27 mouse cellular contexts compared by ENCODE assay signal in the genomic region with DNA sequence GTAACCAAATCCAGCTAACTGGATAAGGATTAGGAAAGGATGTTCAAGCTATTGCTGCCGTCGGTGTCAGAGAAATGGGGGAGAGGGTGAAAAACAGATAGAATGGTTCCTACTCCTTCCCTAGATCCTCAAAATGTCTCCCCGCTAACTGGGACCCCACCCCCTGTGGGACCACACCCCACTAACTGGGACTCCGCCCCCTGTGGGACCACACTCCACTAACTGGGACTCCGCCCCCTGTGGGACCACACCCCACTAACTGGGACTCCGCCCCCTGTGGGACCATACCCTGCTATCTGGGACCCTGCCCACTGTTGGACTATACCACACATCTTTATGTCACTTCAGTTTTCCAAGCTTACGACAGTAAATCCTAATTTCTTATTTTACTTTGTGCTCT. TPM values are rescaled to one million over a fixed set of nuclear protein-coding genes. Genes with fewer than 3 reads are reported as not detected.
DNase-seq lines count a peak whose midpoint lies in the region; ATAC-seq and TF ChIP-seq lines count a peak whose summit lies in the region.
"Had no signal": no experiment of that assay in that cellular context is flagged by ENCODE, and none has a peak within 500 bp of the region (broad histone marks: within the 10 kb centered on the region; RNA-seq: fewer than 3 reads in every experiment).

No protein-coding gene starts in this region.

- H3K27ac ChIP-seq in liver, postnatal 0 days (ENCODE audit: low read depth): no peak overlapping the region
- H3K27ac ChIP-seq in liver, embryonic 12.5 days: peak overlapping the region; percentile 62
- H3K27ac ChIP-seq in liver, embryonic 16.5 days (ENCODE audit: low read length): peak overlapping the region; percentile 68
- H3K27ac ChIP-seq: embryonic facial prominence, embryonic 13.5 days; forebrain, embryonic 10.5 days; heart, embryonic 13.5 days had no signal

- H3K4me2 ChIP-seq in liver, postnatal 0 days (ENCODE audit: low read depth, low read length): no peak overlapping the region
- H3K4me2 ChIP-seq in liver, embryonic 12.5 days: 0 out of 2 replicates have a peak overlapping the region, but pooled peaks have one; percentile 17
- H3K4me2 ChIP-seq in liver, embryonic 16.5 days (ENCODE audit: low read depth, low read length): no peak overlapping the region
- H3K4me2 ChIP-seq: embryonic facial prominence, embryonic 13.5 days; heart, embryonic 13.5 days had no signal

- peaks cover 12% of the 10 kb centered on the region for H3K4me1 ChIP-seq in liver, postnatal 0 days (ENCODE audit: insufficient read depth)
- H3K4me1 ChIP-seq in liver, embryonic 12.5 days: peaks cover 62% of the 10 kb centered on the region
- H3K4me1 ChIP-seq in liver, embryonic 16.5 days (ENCODE audit: control insufficient read depth, low read depth, low read length): peaks cover 45% of the 10 kb centered on the region

- 91% methylated on average over 7 of the region's 7 CpGs for WGBS in liver, postnatal 0 days (ENCODE audit: insufficient replicate concordance)
- WGBS in liver, embryonic 12.5 days (ENCODE audit: insufficient replicate concordance): 89% methylated on average over 7 of the region's 7 CpGs
- 85% methylated on average over 7 of the region's 7 CpGs for WGBS in liver, embryonic 16.5 days (ENCODE audit: insufficient replicate concordance)

- H3K4me3 ChIP-seq in liver, postnatal 0 days (ENCODE audit: low read depth, low read length): no peak overlapping the region
- no peak overlapping the region for H3K4me3 ChIP-seq in liver, embryonic 12.5 days
- H3K4me3 ChIP-seq in liver, embryonic 16.5 days (ENCODE audit: low read depth, low read length): no peak overlapping the region
- H3K4me3 ChIP-seq: embryonic facial prominence, embryonic 13.5 days; forebrain, embryonic 10.5 days; heart, embryonic 13.5 days had no signal

- no peak for TF ChIP-seq EP300 in liver, postnatal 0 days (IDR thresholded peaks at IDR 0.05; ENCODE audit: low read depth)

- DNase-seq in liver (peak; percentile 76), R1 (ENCODE audit: low read depth, low spot score) (peak; percentile 83)
- DNase-seq in liver, postnatal 0 days: no peak
- no peak for DNase-seq in adrenal gland, postnatal 10 days
- DNase-seq in B cell, adult 2 months: no peak
- DNase-seq in ovary, postnatal 14 days (ENCODE audit: low spot score): no peak
- DNase-seq: adrenal gland, adult 8-10 months; cerebellum, adult 11 months; cerebellum, adult 8-10 months; cerebellum, postnatal 36 days; gastrocnemius, postnatal 36 days; heart, adult 11 months; heart, postnatal 36 days had no signal

- H3K36me3 ChIP-seq in liver, postnatal 0 days (replicated peaks; ENCODE audit: insufficient read depth, low read length): peaks cover 21% of the 10 kb centered on the region
- peaks cover 36% of the 10 kb centered on the region for H3K36me3 ChIP-seq in liver, embryonic 12.5 days
- peaks cover 13% of the 10 kb centered on the region for H3K36me3 ChIP-seq in liver, embryonic 16.5 days (ENCODE audit: control insufficient read depth, insufficient read depth)

- ATAC-seq in liver, postnatal 0 days: no peak
- ATAC-seq in liver, embryonic 12.5 days: no peak
- no peak for ATAC-seq in liver, embryonic 16.5 days (ENCODE audit: low read depth)
- ATAC-seq: forebrain, embryonic 14.5 days; hindbrain, embryonic 16.5 days; inflammation-experienced regulatory T-cells, adult 6 months had no signal

- no peak overlapping the region for H3K9ac ChIP-seq in liver, postnatal 0 days (replicated peaks)
- no peak overlapping the region for H3K9ac ChIP-seq in liver, embryonic 12.5 days
- H3K9ac ChIP-seq in liver, embryonic 16.5 days (ENCODE audit: low read depth, low read length): no peak overlapping the region
- H3K9ac ChIP-seq: embryonic facial prominence, embryonic 13.5 days; heart, embryonic 13.5 days had no signal

- H3K27me3 ChIP-seq in liver, postnatal 0 days (ENCODE audit: insufficient read depth, low read length): no peaks in the 10 kb centered on the region
- H3K27me3 ChIP-seq in liver, embryonic 12.5 days (replicated peaks): no peaks in the 10 kb centered on the region
- H3K27me3 ChIP-seq in liver, embryonic 16.5 days (ENCODE audit: control insufficient read depth, insufficient read depth, low read depth, low read length): no peaks in the 10 kb centered on the region
- H3K27me3 ChIP-seq: CH12.LX; embryonic facial prominence, embryonic 13.5 days; heart, embryonic 13.5 days had no signal

- H3K9me3 ChIP-seq in liver, postnatal 0 days (ENCODE audit: low read length): no peaks in the 10 kb centered on the region
- H3K9me3 ChIP-seq in liver, embryonic 12.5 days (replicated peaks): no peaks in the 10 kb centered on the region
- no peaks in the 10 kb centered on the region for H3K9me3 ChIP-seq in liver, embryonic 16.5 days (replicated peaks; ENCODE audit: control insufficient read depth, low read length)
- H3K9me3 ChIP-seq: embryonic facial prominence, embryonic 13.5 days had no signal

- TF ChIP-seq CTCF in liver, postnatal 0 days (IDR thresholded peaks at IDR 0.05; ENCODE audit: low read depth): no peak

RNA-seq across cellular contexts. Expression of gene Bccip, which starts 5.2 kb away (rescaled TPM):
- polyA plus RNA-seq in liver, postnatal 0 days (2015; fragmentation: Nextera tagmentation; extraction: Ambion mirVana): 68.7 and 70.3 TPM in 2 replicates
- polyA plus RNA-seq in liver, embryonic 12.5 days (2016; fragmentation: Nextera tagmentation; extraction: Ambion mirVana): 132 and 135 TPM in 2 replicates
- polyA plus RNA-seq in liver, embryonic 16.5 days (2015; fragmentation: Nextera tagmentation; extraction: Ambion mirVana): 64.3 and 75.7 TPM in 2 replicates
- 10 to 100 TPM; 62.3 to 66.8 TPM for total RNA-seq in adrenal gland, postnatal 10 days (2021)

RNA-seq across cellular contexts. Expression of gene Uros, which starts 6.0 kb away (rescaled TPM):
- polyA plus RNA-seq in liver, postnatal 0 days (2015; fragmentation: Nextera tagmentation; extraction: Ambion mirVana): 51.9 and 56.1 TPM in 2 replicates
- 180 and 189 TPM in 2 replicates for polyA plus RNA-seq in liver, embryonic 12.5 days (2016; fragmentation: Nextera tagmentation; extraction: Ambion mirVana)
- polyA plus RNA-seq in liver, embryonic 16.5 days (2015; fragmentation: Nextera tagmentation; extraction: Ambion mirVana): 149 and 158 TPM in 2 replicates
- 10 to 100 TPM; 10.2 to 16.3 TPM for total RNA-seq in adrenal gland, postnatal 10 days (2021)

RNA-seq across cellular contexts. Expression of gene Mmp21, which starts 24.0 kb away (rescaled TPM):
- 0.11 TPM in 1 of 2 replicates, not detected in the other for polyA plus RNA-seq in liver, postnatal 0 days (2015; fragmentation: Nextera tagmentation; extraction: Ambion mirVana)
- not detected in 2 replicates for polyA plus RNA-seq in liver, embryonic 12.5 days (2016; fragmentation: Nextera tagmentation; extraction: Ambion mirVana)
- 0.04 TPM in 1 of 2 replicates, not detected in the other for polyA plus RNA-seq in liver, embryonic 16.5 days (2015; fragmentation: Nextera tagmentation; extraction: Ambion mirVana)
- total RNA-seq in adrenal gland, postnatal 10 days (2021): not detected
- total RNA-seq: adrenal gland, adult 8-10 months; adrenal gland, postnatal 4 days; CH12.LX; gastrocnemius, adult 8-10 months; gastrocnemius, postnatal 36 days; heart, postnatal 36 days; MEL had no signal
- polyA plus RNA-seq: embryonic facial prominence, embryonic 13.5 days; forebrain, embryonic 10.5 days; forebrain, embryonic 14.5 days; heart, embryonic 13.5 days; heart, postnatal 0 days; hindbrain, embryonic 11.5 days; inflammation-experienced regulatory T-cells, adult 6 months had no signal

Comparison
In these comparisons a context has a peak if more than half of its experiments do, and no peak if none do; other contexts are left out.
1. DNase-seq: peak in liver (single experiment) and R1 (single experiment); none in liver, postnatal 0 days (single experiment), adrenal gland, postnatal 10 days (single experiment), B cell, adult 2 months (0 of 2) and ovary, postnatal 14 days (single experiment).